Mouse (Mus musculus): ENCODE data around the gene Cysltr1.

DNA sequence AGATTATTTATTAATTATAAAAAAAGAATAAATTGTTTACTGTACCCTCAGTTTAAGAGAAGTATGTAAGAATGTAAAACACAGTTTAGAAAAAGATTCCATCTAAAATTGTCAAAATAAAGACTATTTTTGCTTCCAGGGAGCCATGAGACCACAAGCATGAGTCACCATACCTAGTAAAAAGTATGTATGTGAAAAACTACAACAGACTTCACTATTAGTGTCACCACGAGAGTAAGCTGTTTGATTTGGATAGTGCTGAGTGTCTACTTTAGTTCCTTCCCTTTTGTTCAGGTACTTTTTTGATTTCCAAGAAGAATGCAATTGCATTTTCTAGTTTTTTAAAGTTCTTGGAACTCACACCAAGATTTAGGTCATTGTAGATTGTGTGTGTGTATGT, 19.0 kb upstream of the Cysltr1 start:
- TF ChIP-seq CTCF (IDR thresholded peaks at IDR 0.05; ENCODE audit: borderline replicate concordance, insufficient read depth, low read depth, low read length), result no peak
- TF ChIP-seq POLR2A (IDR thresholded peaks at IDR 0.05; ENCODE audit: borderline replicate concordance, insufficient read depth, low read length), result no peak

Measured in cerebellum, adult 2 months (tissue).